Mouse (Mus musculus) MEL (cell line): ENCODE data around the gene Gpr3. TPM values are rescaled to one million over a fixed set of nuclear protein-coding genes. Genes with fewer than 3 reads are reported as not detected.

Experiments
- DNase-seq: peaks from one replicate; pipeline ENCODE4 v3.0.0; 2011; ENCODE audit warnings: low read depth, low spot score
- H3K27ac ChIP-seq: 2 replicates; pipeline ENCODE4 v1.5.1; 2012; ENCODE audit warnings: low read depth, mild to moderate bottlenecking, control low read depth, low read length, moderate library complexity; ENCODE audit not compliant: control insufficient read depth
- H3K27me3 ChIP-seq, 2 experiments: fragments of 150-350 bp in 1 of 2; sonication (generic) in 1 of 2; 2 replicates each; pipeline ENCODE4 v1.6.1; 2012; ENCODE audit warnings: low read length in 2 of 2, mild to moderate bottlenecking in 2 of 2, improper control_type of control experiment in 1 of 2, moderate library complexity in 1 of 2; ENCODE audit not compliant: insufficient read depth in 2 of 2, control insufficient read depth in 1 of 2
- H3K36me3 ChIP-seq, 2 experiments: 2 replicates each; pipeline ENCODE4 v1.6.1; 2012 to 2014; ENCODE audit warnings: low read length in 2 of 2, improper control_type of control experiment in 1 of 2, inconsistent platforms in 1 of 2, mild to moderate bottlenecking in 1 of 2; ENCODE audit not compliant: insufficient read depth in 2 of 2, control insufficient read depth in 1 of 2
- H3K4me1 ChIP-seq, 2 experiments: fragments of 150-350 bp in 1 of 2; sonication (generic) in 1 of 2; 2 replicates each; pipeline ENCODE4 v1.6.1; 2012; ENCODE audit warnings: low read length in 2 of 2, improper control_type of control experiment in 1 of 2, mild to moderate bottlenecking in 1 of 2; ENCODE audit not compliant: insufficient read depth in 2 of 2, control insufficient read depth in 1 of 2
- H3K4me3 ChIP-seq, 2 experiments: fragments of 150-350 bp in 1 of 2; sonication (generic) in 1 of 2; 2 replicates each; pipeline ENCODE4 v1.5.1; 2012; ENCODE audit warnings: low read depth in 2 of 2, low read length in 2 of 2, mild to moderate bottlenecking in 2 of 2, moderate library complexity in 2 of 2, control low read depth in 1 of 2, improper control_type of control experiment in 1 of 2; ENCODE audit not compliant: control insufficient read depth in 1 of 2, insufficient read depth in 1 of 2
- H3K79me2 ChIP-seq: 2 replicates; pipeline ENCODE4 v1.6.1; 2012; ENCODE audit warnings: mild to moderate bottlenecking, low read length, moderate library complexity; ENCODE audit not compliant: control insufficient read depth, poor library complexity, insufficient read depth
- H3K9ac ChIP-seq: 2 replicates; pipeline ENCODE4 v1.6.1; 2012; ENCODE audit warnings: low read depth, mild to moderate bottlenecking, control low read depth, low read length, moderate library complexity; ENCODE audit not compliant: control insufficient read depth, poor library complexity, severe bottlenecking
- H3K9me3 ChIP-seq: fragments of 150-350 bp; sonication (generic); replicated peaks from 2 replicates; pipeline ENCODE4 v1.6.1; 2012; ENCODE audit warnings: mild to moderate bottlenecking, low read length, improper control_type of control experiment, moderate library complexity; ENCODE audit not compliant: insufficient read depth
- CTCF ChIP-seq, 3 experiments: IDR thresholded peaks in 2 of 3; conservative IDR thresholded peaks in 1 of 3; 2 replicates each; pipeline ENCODE4 v1.5.1; 2011 to 2012; ENCODE audit warnings: low read length in 3 of 3, low read depth in 2 of 3, mild to moderate bottlenecking in 2 of 3, improper control_type of control experiment in 1 of 3, inconsistent platforms in 1 of 3, mixed read lengths in 1 of 3, moderate library complexity in 1 of 3; ENCODE audit not compliant: control insufficient read depth in 1 of 3, insufficient read depth in 1 of 3, poor library complexity in 1 of 3, severe bottlenecking in 1 of 3
- ETS1 ChIP-seq: IDR thresholded peaks from 2 replicates; pipeline ENCODE4 v1.6.1; 2012; ENCODE audit warnings: low read depth, mild to moderate bottlenecking, inconsistent platforms, low read length, improper control_type of control experiment, moderate library complexity
- GATA1 ChIP-seq: IDR thresholded peaks from 2 replicates; pipeline ENCODE4 v1.6.1; 2011; ENCODE audit warnings: low read depth, low read length, improper control_type of control experiment
- HCFC1 ChIP-seq: IDR thresholded peaks from 2 replicates; pipeline ENCODE4 v1.6.1; 2012; ENCODE audit warnings: low read depth, mild to moderate bottlenecking, inconsistent platforms, low read length, improper control_type of control experiment, moderate library complexity
- MAFK ChIP-seq: IDR thresholded peaks from 2 replicates; pipeline ENCODE4 v1.6.1; 2011; ENCODE audit warnings: low read depth, mild to moderate bottlenecking, low read length, improper control_type of control experiment, borderline replicate concordance
- MAZ ChIP-seq: IDR thresholded peaks from 2 replicates; pipeline ENCODE4 v1.6.1; 2012; ENCODE audit warnings: low read depth, mild to moderate bottlenecking, inconsistent platforms, low read length, improper control_type of control experiment
- MYC ChIP-seq: IDR thresholded peaks from 2 replicates; pipeline ENCODE4 v1.6.1; 2011; ENCODE audit warnings: low read depth, mild to moderate bottlenecking, low read length, improper control_type of control experiment, moderate library complexity
- NRF1 ChIP-seq: IDR thresholded peaks from 2 replicates; pipeline ENCODE4 v1.6.1; 2014; ENCODE audit warnings: low read depth, mild to moderate bottlenecking, inconsistent platforms, low read length, improper control_type of control experiment, moderate library complexity; ENCODE audit not compliant: poor library complexity, insufficient read depth, severe bottlenecking
- POLR2AphosphoS2 ChIP-seq: IDR thresholded peaks from 2 replicates; pipeline ENCODE4 v1.6.1; 2011; ENCODE audit warnings: low read length, improper control_type of control experiment
- ZKSCAN1 ChIP-seq: IDR thresholded peaks from 2 replicates; pipeline ENCODE4 v1.6.1; 2012; ENCODE audit warnings: low read depth, mild to moderate bottlenecking, inconsistent platforms, low read length, improper control_type of control experiment, moderate library complexity
- ZMIZ1 ChIP-seq: IDR thresholded peaks from 2 replicates; pipeline ENCODE4 v1.6.1; 2012; ENCODE audit warnings: low read depth, mild to moderate bottlenecking, inconsistent platforms, low read length, improper control_type of control experiment, moderate library complexity
- polyA plus RNA-seq, 2 experiments: library from polyadenylated mRNA; stranded (reverse) in 1 of 2; unstranded in 1 of 2; fragments of >175 nt in 1 of 2; fragments of >200 nt in 1 of 2; gene quantifications; 2 replicates each; pipeline versions ENCODE4 v1.2.1 to v1.2.4; 2012; ENCODE audit warnings: low replicate concordance in 2 of 2, low read depth in 1 of 2; ENCODE audit not compliant: insufficient read length in 2 of 2, insufficient read depth in 1 of 2, missing spikeins in 1 of 2
- total RNA-seq: library from RNA; depleted of rRNA; stranded (reverse); fragments of 300-350 nt; gene quantifications from 2 replicates; pipeline ENCODE4 v1.2.3, GENCODE M21; 2012; rRNA removed

Gene Gpr3
- 0.08 TPM in 1 of 2 replicates, not detected in the other for total RNA-seq
- polyA plus RNA-seq = under 1 TPM in 1 of 2 experiments, not detected in 1; 0.35 TPM

- Histone ChIP-seq H3K4me3 (peak within 1 kb of the TSS; percentile 65 to 90), H3K9ac (peak within 1 kb of the TSS; percentile 50), H3K9me3 (no peaks in the 10 kb centered on the region), H3K36me3 (no peaks in the 10 kb centered on the region), H3K27me3 (no peaks in the 10 kb centered on the region), H3K79me2 (no peaks in the 10 kb centered on the region), H3K4me1 (peaks cover 2 to 11% of the 10 kb centered on the region in 2 experiments; a peak in 2 of 4 replicates)
- peak; percentile 22 for DNase-seq
- TF ChIP-seq MAFK = no peak
- no peak for TF ChIP-seq GATA1
- TF ChIP-seq ZMIZ1 = no peak
- no peak for TF ChIP-seq MYC
- TF ChIP-seq MAZ = no peak
- TF ChIP-seq HCFC1 = no peak
- TF ChIP-seq ZKSCAN1 = no peak
- no peak for TF ChIP-seq CTCF (IDR thresholded peaks at IDR 0.05 in 2 of 3, conservative IDR thresholded peaks at IDR 0.05 in 1 of 3; ENCODE audit: control insufficient read depth in 1 of 3, insufficient read depth in 1 of 3, low read depth in 2 of 3, low read length in 3 of 3, poor library complexity in 1 of 3, severe bottlenecking in 1 of 3)
- TF ChIP-seq, all 39 proteins: peak for 0
- no peak within 1 kb of the TSS for H3K27ac ChIP-seq
These were observed at the start of gene Gpr3, which contains the start of gene Cd164l2 for GRCm38 (mm10) chr4:133211751-133212561. TSS of gene Gpr3 (minus strand) at chr4:133212536. TSS of gene Cd164l2 (plus strand) at chr4:133212131.

DNA sequence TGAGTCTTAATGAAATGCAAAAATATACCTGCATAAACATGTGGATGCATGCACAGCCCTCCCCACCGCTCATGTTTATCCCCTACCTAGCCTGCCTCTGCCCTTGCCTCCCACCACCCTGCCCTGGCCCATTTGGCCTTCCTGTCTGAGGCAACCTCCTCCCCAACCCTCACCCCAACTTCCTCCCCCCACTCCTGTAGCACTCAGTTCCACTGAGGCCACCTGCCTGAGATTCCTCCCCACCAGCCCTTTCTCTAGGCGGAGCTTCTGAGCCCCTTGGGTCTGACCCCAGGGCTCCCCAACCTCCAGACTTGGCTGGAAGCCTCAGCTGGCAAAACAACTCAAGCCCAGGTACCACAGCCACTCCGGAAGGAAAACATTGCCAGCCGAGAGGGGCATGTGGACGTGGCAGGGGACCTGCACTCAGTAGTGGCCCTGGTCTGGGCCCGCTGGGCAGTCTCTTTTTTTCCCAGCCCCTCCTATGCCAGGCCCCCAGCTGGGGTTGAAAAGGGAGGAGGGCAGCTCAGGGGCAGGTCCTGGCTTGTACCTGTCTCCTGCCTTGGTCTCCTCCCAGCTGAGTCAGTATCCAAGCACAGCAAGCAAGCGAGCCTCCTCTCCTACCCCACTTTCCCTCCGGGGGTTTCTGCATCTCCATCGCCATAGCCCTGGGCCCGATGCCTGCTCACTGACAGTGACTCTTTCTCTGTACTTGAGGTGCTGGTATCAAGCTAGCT lies 49.5 kb upstream of the Gpr3 start:
- DNase-seq = no peak
- Histone ChIP-seq H3K9ac (no peak overlapping the region), H3K36me3 (no peaks in the 10 kb centered on the region), H3K79me2 (no peaks in the 10 kb centered on the region), H3K27me3 (no peaks in the 10 kb centered on the region), H3K27ac (no peak overlapping the region), H3K9me3 (no peaks in the 10 kb centered on the region), H3K4me3 (no peak overlapping the region), H3K4me1 (no peaks in the 10 kb centered on the region)
- TF ChIP-seq POLR2AphosphoS2 (no peak), NRF1 (no peak), ETS1 (no peak), MAFK (no peak)
